Mouse (Mus musculus) naive thymus-derived CD4-positive, alpha-beta T cell, adult 5 months (primary cell): ENCODE data around the gene AU022252. TPM values are rescaled to one million over a fixed set of nuclear protein-coding genes. Genes with fewer than 3 reads are reported as not detected.

ENCODE experiments used
- polyA plus RNA-seq: library from polyadenylated mRNA; unstranded; fragments of 100-300 nt; shearing (Covaris generic); gene quantifications from one replicate; pipeline ENCODE4 v1.2.1, GENCODE M21; 2017

Gene AU022252
- polyA plus RNA-seq, result 7.5 TPM

DNA sequence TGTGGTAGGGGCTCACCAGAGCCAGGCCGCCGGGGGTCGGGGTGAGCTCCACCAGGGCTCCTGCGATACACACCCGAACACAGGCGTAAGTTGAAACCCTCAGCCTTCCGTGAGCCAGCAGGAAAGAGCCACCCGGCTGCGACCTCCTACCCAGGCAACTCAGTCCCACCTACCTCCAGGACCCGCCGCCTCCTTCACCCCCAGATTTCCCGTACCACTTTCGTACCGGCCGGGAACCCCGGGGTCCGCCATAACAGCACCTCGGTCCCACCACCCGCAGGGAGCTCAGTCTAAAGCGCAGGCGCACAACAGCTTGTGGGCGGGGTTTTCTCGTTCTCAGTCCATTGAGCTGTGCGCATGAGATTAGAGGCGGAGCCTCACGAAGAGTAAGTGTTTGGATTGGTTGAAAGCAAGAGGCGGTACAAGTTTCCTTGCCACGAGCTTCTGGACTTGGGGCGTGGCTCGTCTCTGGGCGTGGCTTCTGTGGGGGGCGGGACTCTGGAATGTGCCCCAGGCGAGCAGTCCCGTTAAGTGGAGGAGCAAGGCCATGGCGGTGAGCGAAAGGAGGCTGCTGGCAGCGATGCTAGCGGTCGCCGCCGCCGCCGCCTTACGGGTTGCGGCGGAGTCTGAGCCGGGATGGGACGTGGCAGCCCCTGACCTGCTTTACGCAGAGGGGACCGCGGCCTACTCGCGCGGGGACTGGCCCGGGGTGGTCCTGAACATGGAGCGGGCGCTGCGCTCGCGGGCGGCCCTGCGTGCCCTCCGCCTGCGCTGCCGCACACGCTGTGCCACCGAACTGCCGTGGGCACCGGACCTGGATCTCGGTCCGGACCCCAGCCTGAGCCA is at the start of gene AU022252, which contains the start of gene P3h1:
AU022252 (minus strand) TSS at position 303 of the 846 bp plus-strand sequence.
P3h1 (plus strand) TSS at position 506 of the 846 bp plus-strand sequence.

DNA sequence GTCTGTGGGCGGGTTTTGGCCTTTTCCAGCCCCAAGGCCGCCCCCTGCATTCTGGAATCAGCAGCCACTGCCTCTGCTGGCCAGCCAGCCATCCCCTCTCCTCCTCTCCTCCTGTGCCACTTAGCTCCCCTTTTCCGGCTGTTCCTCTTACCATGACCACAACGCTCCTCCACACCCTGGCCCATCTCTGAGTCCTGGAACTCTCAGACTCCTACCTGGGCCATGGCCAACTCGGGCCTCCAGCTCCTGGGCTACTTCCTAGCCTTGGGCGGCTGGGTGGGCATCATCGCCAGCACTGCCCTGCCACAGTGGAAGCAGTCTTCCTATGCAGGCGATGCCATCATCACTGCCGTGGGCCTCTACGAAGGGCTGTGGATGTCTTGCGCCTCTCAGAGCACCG is 22.8 kb upstream of the AU022252 start, which contains the start of gene Cldn19:
Cldn19 (plus strand) TSS at position 64 of the 400 bp plus-strand sequence.

DNA sequence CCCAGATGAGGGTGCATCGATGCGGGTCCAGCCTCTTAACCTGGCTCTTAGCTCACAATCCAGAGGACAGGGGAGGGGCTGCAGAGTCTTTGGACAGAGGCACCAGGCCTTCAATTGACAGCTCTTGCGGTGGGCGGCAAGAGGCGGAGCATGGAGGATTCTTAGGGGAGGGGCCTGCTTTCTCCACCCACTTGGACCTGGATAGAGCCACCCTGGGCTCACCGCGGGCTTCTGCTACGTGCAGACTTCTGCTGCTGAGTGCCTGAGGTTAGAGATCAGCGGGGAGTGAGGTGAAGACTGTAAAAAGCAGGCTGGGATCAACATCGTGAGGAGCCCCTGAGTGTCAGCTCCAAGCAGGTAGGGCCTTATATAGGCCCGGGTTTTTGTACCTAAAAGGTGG is 14.3 kb downstream of the AU022252 start, which contains the start of gene Tmem269:
Tmem269 (minus strand) TSS at position 49 of the 400 bp plus-strand sequence.

DNA sequence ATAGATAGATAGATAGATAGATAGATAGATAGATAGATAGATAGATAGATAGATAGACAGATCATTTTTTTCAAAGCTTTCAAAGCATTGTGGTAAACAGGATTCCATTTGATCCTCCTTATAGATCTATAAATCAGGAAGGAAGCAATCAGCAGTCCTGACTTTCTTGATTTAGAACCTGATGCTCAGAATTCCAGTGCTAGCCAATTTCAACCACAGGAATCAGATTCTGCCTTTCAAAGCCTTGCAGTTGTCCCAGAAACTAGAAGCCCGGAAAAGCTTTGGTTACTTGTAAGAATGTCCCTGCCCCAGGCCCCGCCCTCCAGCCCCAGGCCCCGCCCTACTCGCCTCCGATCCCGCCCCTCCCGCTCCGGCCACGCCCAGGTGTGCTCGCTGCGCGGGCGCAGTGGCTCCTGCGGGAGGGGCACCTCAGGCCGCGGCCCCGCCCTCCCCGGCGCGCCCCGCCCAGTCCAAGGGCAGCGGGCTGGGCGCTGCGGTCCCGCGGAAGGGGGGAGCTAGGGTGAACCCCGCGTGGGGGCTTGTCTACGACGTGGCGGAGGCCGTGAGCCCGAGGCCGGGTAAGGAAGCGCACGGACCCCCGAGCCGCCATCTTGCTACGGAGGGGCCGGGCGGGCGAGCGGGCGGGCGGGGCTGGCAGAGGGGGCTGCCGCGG is 37.5 kb downstream of the AU022252 start, which contains the start of gene Svbp:
Svbp (plus strand) TSS at position 398 of the 673 bp plus-strand sequence.

DNA sequence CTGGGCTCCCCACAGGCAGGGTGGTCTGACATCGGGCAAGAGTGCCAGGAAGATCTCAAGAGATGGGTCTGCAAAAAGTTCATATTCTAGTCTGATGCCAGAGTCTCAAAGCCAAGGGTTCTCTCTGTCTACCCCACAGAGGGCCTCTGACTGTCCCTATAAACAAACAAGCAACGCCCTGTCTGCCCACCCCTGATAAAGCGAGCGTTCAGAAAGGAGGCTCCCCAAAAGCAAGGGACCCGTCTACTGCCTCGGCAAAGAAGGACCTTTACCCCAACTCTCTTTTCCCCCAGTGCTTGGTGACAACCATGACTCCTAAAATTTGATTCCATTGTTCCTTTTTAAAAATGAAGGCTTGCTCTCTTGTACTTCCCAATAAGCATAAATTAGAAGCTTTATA is 42.6 kb downstream of the AU022252 start, which contains the start of gene Ermap:
Ermap (minus strand) TSS at position 148 of the 400 bp plus-strand sequence.

DNA sequence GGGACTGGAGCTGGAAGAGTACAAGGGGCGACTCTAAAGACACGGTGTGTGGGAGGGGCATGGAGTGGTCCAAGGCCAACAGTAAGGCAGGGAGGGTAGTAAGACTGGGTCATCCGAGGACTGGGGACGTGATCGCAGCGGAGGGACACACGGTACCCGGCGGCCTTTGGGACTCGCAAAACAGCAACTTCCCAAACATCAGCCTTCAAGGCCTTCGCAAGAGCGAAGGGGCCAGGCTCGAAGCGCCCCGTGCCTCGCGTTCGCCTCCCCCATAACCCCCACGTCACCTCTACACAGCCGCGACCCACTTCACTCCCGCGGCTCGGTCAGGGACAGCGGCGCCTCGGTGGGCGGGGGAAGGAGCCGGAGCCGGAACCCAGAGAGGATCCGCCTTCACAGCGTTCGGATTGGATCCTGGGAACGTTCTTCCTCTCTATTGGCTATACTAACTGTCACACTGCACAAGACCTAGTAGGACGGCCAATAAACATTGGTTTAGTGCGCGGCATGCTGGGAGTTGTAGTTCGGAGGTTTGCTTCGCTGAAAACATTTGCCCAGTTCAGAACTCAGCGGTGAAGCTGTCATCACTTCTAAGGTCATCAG is 58.6 kb downstream of the AU022252 start, which contains the start of gene Zfp691:
Zfp691 (minus strand) TSS at position 345 of the 603 bp plus-strand sequence.

Other genes with a start within 250 kb of the AU022252 start
- gene Slc2a1, start 124.0 kb downstream of the AU022252 start, polyA plus RNA-seq, result 70.4 TPM
- gene Zfp691, start 58.5 kb downstream of the AU022252 start, polyA plus RNA-seq, result 0.82 TPM
- gene Ermap, start 42.7 kb downstream of the AU022252 start, polyA plus RNA-seq, result 0.42 TPM
- gene Svbp, start 37.4 kb downstream of the AU022252 start, polyA plus RNA-seq, result 30.6 TPM
- 0.35 TPM for gene Tmem269, start 14.5 kb downstream of the AU022252 start, polyA plus RNA-seq
- gene P3h1, start 203 bp upstream of the AU022252 start, polyA plus RNA-seq, result 4.6 TPM
- gene Cldn19, start 22.7 kb upstream of the AU022252 start, polyA plus RNA-seq, result not detected
- 472 TPM for gene Ybx1, start 61.9 kb upstream of the AU022252 start, polyA plus RNA-seq
- gene Ppih, start 87.8 kb upstream of the AU022252 start, polyA plus RNA-seq, result 24.0 TPM
- 13.0 TPM for gene Ccdc30, start 182.8 kb upstream of the AU022252 start, polyA plus RNA-seq
- 17.4 TPM for gene Ppcs, start 189.7 kb upstream of the AU022252 start, polyA plus RNA-seq
- not detected for gene Zmynd12, start 190.1 kb upstream of the AU022252 start, polyA plus RNA-seq